In the genomic region with DNA sequence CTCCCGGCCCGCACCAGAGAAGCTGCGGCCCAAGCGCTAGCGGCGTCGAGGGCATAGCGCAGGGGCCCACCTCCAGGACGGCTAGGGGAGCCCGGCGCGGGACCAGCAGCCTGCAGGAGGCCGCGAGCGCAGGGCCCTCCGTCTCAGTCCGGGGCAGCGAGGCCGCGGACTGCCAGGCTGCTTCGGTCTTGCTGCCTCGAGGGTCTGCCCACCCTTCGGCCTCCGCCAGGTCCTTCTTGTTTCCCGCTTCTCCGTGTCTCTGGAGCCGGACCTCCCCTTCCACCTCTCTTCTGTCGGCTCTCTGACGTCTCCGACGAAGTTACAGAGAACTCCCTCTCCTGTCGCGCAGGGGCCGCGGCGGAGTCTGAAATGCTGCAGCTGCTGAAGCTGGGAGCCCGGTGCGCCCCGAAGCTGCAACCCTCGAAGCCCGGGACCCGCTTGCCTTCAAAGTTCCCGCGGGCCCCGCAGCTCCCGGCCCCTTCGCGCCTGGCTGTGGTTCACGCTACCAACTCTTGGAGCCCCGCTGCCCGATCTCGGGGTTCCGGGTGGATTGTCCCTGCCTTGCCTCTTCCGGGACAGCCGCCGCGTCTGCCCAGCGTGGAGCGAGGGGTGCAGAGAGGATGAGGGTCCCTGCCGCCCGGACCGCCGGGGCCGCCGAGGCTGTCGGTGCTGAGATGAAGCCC, we compare ENCODE assay signal across 7 mouse cellular contexts. TPM values are rescaled to one million over a fixed set of nuclear protein-coding genes. Genes with fewer than 3 reads are reported as not detected.
DNase-seq lines count a peak whose midpoint lies in the region; ATAC-seq and TF ChIP-seq lines count a peak whose summit lies in the region.

No protein-coding gene starts in this region.

- intact Hi-C loops in left cerebral cortex, postnatal 10 days (cut with DNase I), result no loop called here

- H3K9ac ChIP-seq in neural tube, embryonic 11.5 days (ENCODE audit: low read length), result peak overlapping the region; percentile 24; the same call in 1 of the 2 replicates
- no peak overlapping the region for H3K9ac ChIP-seq in intestine, embryonic 16.5 days (ENCODE audit: low read depth, low read length)

- no peaks in the 10 kb centered on the region for H3K36me3 ChIP-seq in neural tube, embryonic 11.5 days (ENCODE audit: control insufficient read depth, insufficient read depth, low read length)
- H3K36me3 ChIP-seq in forebrain, embryonic 10.5 days (replicated peaks), result no peaks in the 10 kb centered on the region
- H3K36me3 ChIP-seq in intestine, embryonic 16.5 days (ENCODE audit: control insufficient read depth, insufficient read depth, low read length), result no peaks in the 10 kb centered on the region
- H3K36me3 ChIP-seq in small intestine, adult 2 months (ENCODE audit: control insufficient read depth, insufficient read depth, low read length), result no peaks in the 10 kb centered on the region

- no peak for TF ChIP-seq POLR2A in small intestine, adult 2 months (IDR thresholded peaks at IDR 0.05; ENCODE audit: low read depth, low read length)

- H3K4me2 ChIP-seq in neural tube, embryonic 11.5 days (ENCODE audit: low read depth), result peak overlapping the region; percentile 64
- H3K4me2 ChIP-seq in intestine, embryonic 16.5 days (ENCODE audit: low read depth, low read length), result peak overlapping the region; percentile 83

- TF ChIP-seq CTCF in small intestine, adult 2 months (IDR thresholded peaks at IDR 0.05; ENCODE audit: extremely low read depth, insufficient read length, insufficient replicate concordance, low read depth, low read length), result no peak

- H3K27ac ChIP-seq in neural tube, embryonic 11.5 days (ENCODE audit: low read depth, low read length), result no peak overlapping the region
- peak overlapping the region; percentile 46 for H3K27ac ChIP-seq in forebrain, embryonic 10.5 days
- H3K27ac ChIP-seq in intestine, embryonic 16.5 days (ENCODE audit: low read length), result no peak overlapping the region
- no peak overlapping the region for H3K27ac ChIP-seq in small intestine, adult 2 months (ENCODE audit: insufficient read depth, low read depth, low read length)

- peak overlapping the region; percentile 34 for H3K4me3 ChIP-seq in neural tube, embryonic 11.5 days (ENCODE audit: low read depth, low read length)
- peak overlapping the region; percentile 58 for H3K4me3 ChIP-seq in forebrain, embryonic 10.5 days
- H3K4me3 ChIP-seq in intestine, embryonic 16.5 days (ENCODE audit: low read length), result peak overlapping the region; percentile 48
- peak overlapping the region; percentile 55 for H3K4me3 ChIP-seq in small intestine, adult 2 months (ENCODE audit: low read depth, low read length)

- WGBS in neural tube, embryonic 11.5 days, result under 1% methylated on average over 63 of the region's 66 CpGs
- WGBS in forebrain, embryonic 10.5 days, result under 1% methylated on average over 66 of the region's 66 CpGs
- WGBS in intestine, embryonic 16.5 days, result under 1% methylated on average over 66 of the region's 66 CpGs
- 3% methylated on average over 66 of the region's 66 CpGs for WGBS in small intestine, adult 2 months

- 0 out of 2 replicates have a peak, but pooled peaks have one; percentile 8 for ATAC-seq in neural tube, embryonic 11.5 days (ENCODE audit: insufficient read depth, low FRiP score, low TSS enrichment)
- ATAC-seq in intestine, embryonic 16.5 days, result peak; percentile 63; the same call in 1 of the 2 replicates

- peak; percentile 57 for DNase-seq in neural tube, embryonic 11.5 days (ENCODE audit: low spot score)
- DNase-seq in neural tube, embryonic 10.5 days (ENCODE audit: extremely low spot score, low spot score), result no peak
- no peak for DNase-seq in forebrain, embryonic 10.5 days (ENCODE audit: extremely low spot score, low spot score)
- DNase-seq in right cerebral cortex, postnatal 14 days, result no peak
- DNase-seq in left cerebral cortex, postnatal 10 days (ENCODE audit: extremely low spot score in 1 of 2, low spot score in 2 of 2), result no peak

- H3K27me3 ChIP-seq in neural tube, embryonic 11.5 days (ENCODE audit: control insufficient read depth, insufficient read depth, low read length), result peaks cover 94% of the 10 kb centered on the region
- H3K27me3 ChIP-seq in forebrain, embryonic 10.5 days (ENCODE audit: poor library complexity, severe bottlenecking), result peaks cover 100% of the 10 kb centered on the region
- H3K27me3 ChIP-seq in intestine, embryonic 16.5 days (replicated peaks; ENCODE audit: control insufficient read depth, insufficient read depth, low read length), result peaks cover 74% of the 10 kb centered on the region
- peaks cover 51% of the 10 kb centered on the region for H3K27me3 ChIP-seq in small intestine, adult 2 months (ENCODE audit: control insufficient read depth, insufficient read depth, low read length)

- H3K9me3 ChIP-seq in neural tube, embryonic 11.5 days (ENCODE audit: control insufficient read depth, low read length), result no peaks in the 10 kb centered on the region
- H3K9me3 ChIP-seq in forebrain, embryonic 10.5 days, result no peaks in the 10 kb centered on the region
- no peaks in the 10 kb centered on the region for H3K9me3 ChIP-seq in intestine, embryonic 16.5 days (ENCODE audit: control insufficient read depth, low read length)

- H3K4me1 ChIP-seq in neural tube, embryonic 11.5 days (ENCODE audit: control insufficient read depth, insufficient read depth, low read length), result peaks cover 14% of the 10 kb centered on the region
- peaks cover 42% of the 10 kb centered on the region for H3K4me1 ChIP-seq in forebrain, embryonic 10.5 days
- peaks cover 12% of the 10 kb centered on the region for H3K4me1 ChIP-seq in intestine, embryonic 16.5 days (ENCODE audit: control insufficient read depth, insufficient read depth, low read length)
- peaks cover 10% of the 10 kb centered on the region; the same call in 1 of the 2 replicates for H3K4me1 ChIP-seq in small intestine, adult 2 months (ENCODE audit: control insufficient read depth, insufficient read depth, insufficient read length, low read length)

RNA-seq across cellular contexts. Expression of a gene that starts 6.5 kb away (rescaled TPM):
- 0.76 and 2.4 TPM in 2 replicates for polyA plus RNA-seq in neural tube, embryonic 11.5 days (2014; fragmentation: Nextera tagmentation; extraction: Ambion mirVana)
- 0.26 and 0.71 TPM in 2 replicates for polyA plus RNA-seq in forebrain, embryonic 10.5 days (2016; fragmentation: Nextera tagmentation; extraction: Ambion mirVana)
- 0.02 TPM in 1 of 2 replicates, not detected in the other for polyA plus RNA-seq in intestine, embryonic 16.5 days (2015; fragmentation: Nextera tagmentation; extraction: Ambion mirVana)
- polyA plus RNA-seq in small intestine, adult 2 months (2012; rRNA removed), result 1.2 and 6.3 TPM in 2 replicates
- total RNA-seq in left cerebral cortex, postnatal 10 days (2021), result under 1 TPM; 0.17 to 0.18 TPM

RNA-seq across cellular contexts. Expression of a gene that starts 51.9 kb away (rescaled TPM):
- polyA plus RNA-seq in neural tube, embryonic 11.5 days (2014; fragmentation: Nextera tagmentation; extraction: Ambion mirVana), result 23.8 and 24.4 TPM in 2 replicates
- 21.9 and 24.7 TPM in 2 replicates for polyA plus RNA-seq in forebrain, embryonic 10.5 days (2016; fragmentation: Nextera tagmentation; extraction: Ambion mirVana)
- 29.3 and 33.9 TPM in 2 replicates for polyA plus RNA-seq in intestine, embryonic 16.5 days (2015; fragmentation: Nextera tagmentation; extraction: Ambion mirVana)
- 2.2 and 3.5 TPM in 2 replicates for polyA plus RNA-seq in small intestine, adult 2 months (2012; rRNA removed)
- 10 to 100 TPM; 53.8 to 62.6 TPM for total RNA-seq in left cerebral cortex, postnatal 10 days (2021)
